Mouse (Mus musculus) olfactory bulb, adult 2 months (tissue): ENCODE results near the gene Ucp2. TPM values are rescaled to one million over a fixed set of nuclear protein-coding genes. Genes with fewer than 3 reads are reported as not detected.
"Not testable (repeated sequence)": the region's sequence is repeated elsewhere in the genome, so short reads cannot be mapped to it uniquely, and the experiment has no call there.

ENCODE experiments used
- H3K27ac ChIP-seq: fragments of 200-500 bp; 2 replicates; pipeline ENCODE4 v1.5.1; 2012; ENCODE audit warnings: low read depth, low read length; ENCODE audit not compliant: insufficient read depth
- H3K4me1 ChIP-seq: fragments of 200-500 bp; 2 replicates; pipeline ENCODE4 v1.6.1; 2012; ENCODE audit warnings: low read length; ENCODE audit not compliant: control insufficient read depth, insufficient read depth
- H3K4me3 ChIP-seq: fragments of 200-500 bp; 2 replicates; pipeline ENCODE4 v1.5.1; 2012; ENCODE audit warnings: mild to moderate bottlenecking, low read depth, low read length, moderate library complexity; ENCODE audit not compliant: insufficient read depth
- CTCF ChIP-seq: fragments of 200-500 bp; IDR thresholded peaks from 2 replicates; pipeline ENCODE4 v1.5.1; 2012; ENCODE audit warnings: low read depth, mild to moderate bottlenecking, low read length, moderate library complexity; ENCODE audit not compliant: insufficient read depth
- POLR2A ChIP-seq: fragments of 200-500 bp; IDR thresholded peaks from 2 replicates; pipeline ENCODE4 v1.6.1; 2012; ENCODE audit warnings: mild to moderate bottlenecking, low read depth, low read length, moderate library complexity; ENCODE audit not compliant: insufficient read depth
- WGBS: fragments of 180-500 bp; shearing (Covaris S2); methylation state at CpG from one replicate; pipeline ENCODE4 v1.1.7; 2018; 5-methylcytosine and 5-hydroxymethylcytosine counted together
- polyA plus RNA-seq: library from polyadenylated mRNA; stranded (reverse); fragments of >200 nt; gene quantifications from 2 replicates; pipeline ENCODE4 v1.2.4, GENCODE M21; 2012; ENCODE audit warnings: low replicate concordance; ENCODE audit not compliant: missing spikeins, insufficient read depth, insufficient read length

The Ucp2 gene
- polyA plus RNA-seq, 1 experiment: 487 TPM

DNA sequence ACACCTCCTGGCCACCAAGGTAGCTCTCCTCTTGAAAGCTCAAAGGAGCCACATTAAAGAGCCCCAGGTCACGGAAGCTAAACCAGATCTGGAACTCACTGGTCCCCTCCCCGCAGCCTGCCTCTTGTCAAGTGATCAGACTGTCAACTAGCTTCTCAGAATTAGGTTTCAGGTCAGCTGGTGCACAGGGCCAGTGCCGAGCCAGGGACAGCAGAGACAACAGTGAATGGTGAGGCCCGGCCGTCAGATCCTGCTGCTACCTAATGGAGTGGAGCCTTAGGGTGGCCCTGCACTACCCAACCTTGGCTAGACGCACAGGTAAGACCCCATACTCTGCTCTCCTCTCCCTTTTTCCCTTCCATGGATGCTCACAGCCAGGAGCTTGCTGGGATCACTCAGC, 20.4 kb upstream of the Ucp2 start, which contains the start of gene Ucp3:
Gene Ucp3 (plus strand): TSS at position 214 of the 400 bp plus-strand sequence.
- H3K4me3 ChIP-seq: no peak within 1 kb of the TSS
- TF ChIP-seq POLR2A (no peak), CTCF (no peak)

GRCm38 (mm10) chr7:100473846-100474454, 19.2 kb upstream of the Ucp2 start:
- no peak overlapping the region for H3K27ac ChIP-seq
- TF ChIP-seq POLR2A: no peak
- no peak for TF ChIP-seq CTCF
- peaks cover 5% of the 10 kb centered on the region; the same call in 1 of the 2 replicates for H3K4me1 ChIP-seq
- 86% methylated on average over 9 of the region's 9 CpGs for WGBS
- no peak overlapping the region for H3K4me3 ChIP-seq

More for the DNA sequence above, 20.4 kb upstream of the Ucp2 start, which contains the start of gene Ucp3:
- WGBS: 84% methylated on average over 6 of the region's 6 CpGs
- Histone ChIP-seq H3K27ac (no peak within 1 kb of the TSS), H3K4me1 (peaks cover 5% of the 10 kb centered on the region; the same call in 1 of the 2 replicates)

- H3K4me3 ChIP-seq: no peak overlapping the region
- H3K4me1 ChIP-seq: peaks cover 9% of the 10 kb centered on the region; the same call in 1 of the 2 replicates
- no peak overlapping the region for H3K27ac ChIP-seq
- 73% methylated on average over 1 of the region's 1 CpGs for WGBS
- TF ChIP-seq POLR2A (no peak), CTCF (no peak)
These were observed 18.5 kb upstream of the Ucp2 start for GRCm38 (mm10) chr7:100474680-100475079.

DNA sequence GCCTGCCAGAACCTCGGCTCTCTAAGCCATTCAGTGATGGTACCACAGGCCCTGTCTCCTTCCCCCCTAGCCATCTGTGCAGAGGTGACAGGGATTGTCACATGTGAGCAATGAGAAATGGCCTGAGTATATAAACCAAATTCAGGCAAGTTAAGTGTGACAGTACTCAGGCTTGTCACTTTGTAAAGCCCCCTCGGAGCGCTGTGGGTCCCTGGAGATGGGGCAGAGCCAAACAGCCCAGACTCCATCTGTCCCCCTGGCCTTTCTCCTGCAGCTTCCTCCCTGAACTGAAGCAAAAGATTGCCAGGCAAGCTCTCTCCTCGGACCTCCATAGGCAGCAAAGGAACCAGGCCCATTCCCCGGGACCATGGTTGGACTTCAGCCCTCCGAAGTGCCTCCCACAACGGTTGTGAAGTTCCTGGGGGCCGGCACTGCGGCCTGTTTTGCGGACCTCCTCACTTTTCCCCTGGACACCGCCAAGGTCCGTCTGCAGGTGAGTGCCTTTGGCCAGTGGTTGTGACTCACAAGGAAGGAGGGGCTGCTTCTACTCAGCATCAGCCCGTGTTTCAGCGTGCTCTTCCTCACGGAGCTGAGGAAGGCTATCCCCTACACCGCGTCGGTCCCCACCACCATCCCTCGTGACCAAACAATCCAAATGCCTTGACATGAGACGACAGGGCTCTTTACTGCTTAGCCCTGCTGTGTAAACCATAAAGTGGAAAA, 13.9 kb upstream of the Ucp2 start:
- H3K27ac ChIP-seq: no peak overlapping the region
- TF ChIP-seq POLR2A (no peak), CTCF (no peak)
- 79% methylated on average over 20 of the region's 20 CpGs for WGBS
- no peak overlapping the region for H3K4me3 ChIP-seq
- H3K4me1 ChIP-seq: peaks cover 16% of the 10 kb centered on the region

GRCm38 (mm10) chr7:100479823-100480164, 13.3 kb upstream of the Ucp2 start:
- no peak overlapping the region for H3K4me3 ChIP-seq
- WGBS: 34% methylated on average over 15 of the region's 15 CpGs
- TF ChIP-seq POLR2A (no peak), CTCF (no peak)

GRCm38 (mm10) chr7:100480175-100480574, 13.0 kb upstream of the Ucp2 start:
- 93% methylated on average over 17 of the region's 17 CpGs for WGBS
- Histone ChIP-seq H3K27ac (no peak overlapping the region), H3K4me3 (no peak overlapping the region), H3K4me1 (peaks cover 16% of the 10 kb centered on the region)
- TF ChIP-seq CTCF: no peak
- TF ChIP-seq POLR2A: no peak

More at GRCm38 (mm10) chr7:100479823-100480164, 13.3 kb upstream of the Ucp2 start:
- H3K4me1 ChIP-seq: peaks cover 17% of the 10 kb centered on the region
- H3K27ac ChIP-seq: no peak overlapping the region

GRCm38 (mm10) chr7:100482046-100482445, 11.1 kb upstream of the Ucp2 start:
- H3K27ac ChIP-seq, H3K4me3 ChIP-seq: not testable (repeated sequence)
- H3K4me1 ChIP-seq: peaks cover 16% of the 10 kb centered on the region
- WGBS: 75% methylated on average over 2 of the region's 2 CpGs

DNA sequence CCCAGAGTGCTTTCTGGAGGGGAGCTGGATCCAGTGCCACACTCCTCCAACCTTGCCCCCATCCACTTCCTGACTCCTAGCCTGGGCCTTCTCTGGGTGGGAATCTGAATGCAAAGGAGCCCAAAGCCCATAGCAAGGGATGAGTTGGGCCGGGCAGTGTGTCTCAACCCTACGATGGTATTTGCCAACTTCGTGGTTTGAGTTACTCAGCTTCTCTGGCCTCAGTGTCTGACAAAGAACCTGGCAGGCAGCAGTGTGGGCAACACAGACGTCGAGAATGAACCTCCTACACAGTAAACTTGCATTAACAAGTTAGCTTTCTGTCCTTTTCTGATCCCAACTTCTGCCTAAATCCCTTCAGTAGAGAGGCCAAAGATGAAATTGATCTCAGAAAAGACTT, 8.6 kb upstream of the Ucp2 start:
- Histone ChIP-seq H3K4me1 (peaks cover 19% of the 10 kb centered on the region), H3K4me3 (no peak overlapping the region), H3K27ac (no peak overlapping the region)
- TF ChIP-seq CTCF (no peak), POLR2A (no peak)
- 75% methylated on average over 5 of the region's 5 CpGs for WGBS

- no peak overlapping the region for H3K27ac ChIP-seq
- no peak for TF ChIP-seq CTCF
- no peak for TF ChIP-seq POLR2A
- 81% methylated on average over 2 of the region's 2 CpGs for WGBS
- no peak overlapping the region for H3K4me3 ChIP-seq
- H3K4me1 ChIP-seq: peaks cover 8% of the 10 kb centered on the region
These were observed 5.8 kb upstream of the Ucp2 start for GRCm38 (mm10) chr7:100487301-100487700.
